Mouse (Mus musculus) myocyte (in vitro differentiated cells): ENCODE measurements around the gene Zfp652. TPM values are rescaled to one million over a fixed set of nuclear protein-coding genes. Genes with fewer than 3 reads are reported as not detected.
"Not testable (repeated sequence)": the region's sequence is repeated elsewhere in the genome, so short reads cannot be mapped to it uniquely, and the experiment has no call there.

Source experiments
- H3K27me3 ChIP-seq: one replicate; pipeline ENCODE4 v1.6.1; 2011; ENCODE audit not compliant: control insufficient read depth, insufficient read depth, insufficient read length
- H3K36me3 ChIP-seq: one replicate; pipeline ENCODE4 v1.6.1; 2011; ENCODE audit not compliant: control insufficient read depth, insufficient read depth
- H3K4me2 ChIP-seq: one replicate; pipeline ENCODE4 v1.6.1; 2011; ENCODE audit warnings: low read depth, control low read depth
- H3K4me3 ChIP-seq: one replicate; pipeline ENCODE4 v1.5.1; 2011; ENCODE audit warnings: mild to moderate bottlenecking, control low read depth, moderate library complexity
- H3K79me2 ChIP-seq: one replicate; pipeline ENCODE4 v1.6.1; 2011; ENCODE audit not compliant: control insufficient read depth, insufficient read depth
- H3ac ChIP-seq: one replicate; pipeline ENCODE4 v1.6.1; 2011; ENCODE audit not compliant: control insufficient read depth, insufficient read length
- CEBPB ChIP-seq: IDR thresholded peaks from 2 replicates; pipeline ENCODE4 v1.6.1; 2011; ENCODE audit warnings: mild to moderate bottlenecking, moderate library complexity; ENCODE audit not compliant: poor library complexity, insufficient read depth, severe bottlenecking
- E2F4 ChIP-seq: IDR thresholded peaks from one replicate; pipeline ENCODE4 v1.6.1; 2011; ENCODE audit warnings: mild to moderate bottlenecking, control low read depth, moderate library complexity; ENCODE audit not compliant: insufficient read depth
- MAX ChIP-seq: IDR thresholded peaks from one replicate; pipeline ENCODE4 v1.6.1; 2011; ENCODE audit warnings: low read depth, mild to moderate bottlenecking, control low read depth
- MYOD1 ChIP-seq, 3 experiments: IDR thresholded peaks; one replicate each; pipeline ENCODE4 v1.6.1; 2011; ENCODE audit warnings: control low read depth in 2 of 3, low read depth in 2 of 3, mild to moderate bottlenecking in 2 of 3, moderate library complexity in 1 of 3; ENCODE audit not compliant: insufficient read length in 2 of 3, control insufficient read depth in 1 of 3
- MYOG ChIP-seq, 3 experiments: IDR thresholded peaks; one replicate each; pipeline ENCODE4 v1.6.1; 2011; ENCODE audit warnings: control low read depth in 2 of 3, low read depth in 2 of 3, mild to moderate bottlenecking in 2 of 3; ENCODE audit not compliant: insufficient read length in 2 of 3, control insufficient read depth in 1 of 3, insufficient read depth in 1 of 3
- POLR2A ChIP-seq: IDR thresholded peaks from one replicate; pipeline ENCODE4 v1.6.1; 2011; ENCODE audit warnings: low read depth, mild to moderate bottlenecking, control low read depth, moderate library complexity; ENCODE audit not compliant: insufficient read length
- POLR2AphosphoS2 ChIP-seq: IDR thresholded peaks from one replicate; pipeline ENCODE4 v1.6.1; 2011; ENCODE audit warnings: low read depth, control low read depth; ENCODE audit not compliant: insufficient read length
- REST ChIP-seq: IDR thresholded peaks from one replicate; pipeline ENCODE4 v1.6.1; 2011; ENCODE audit warnings: mild to moderate bottlenecking, control low read depth, moderate library complexity; ENCODE audit not compliant: insufficient read depth, insufficient read length
- SRF ChIP-seq: IDR thresholded peaks from one replicate; pipeline ENCODE4 v1.6.1; 2011; ENCODE audit warnings: low read depth; ENCODE audit not compliant: control insufficient read depth, insufficient read length
- TCF12 ChIP-seq: IDR thresholded peaks from one replicate; pipeline ENCODE4 v1.6.1; 2011; ENCODE audit warnings: mild to moderate bottlenecking, control low read depth; ENCODE audit not compliant: poor library complexity, insufficient read depth, severe bottlenecking
- TCF3 ChIP-seq: IDR thresholded peaks from one replicate; pipeline ENCODE4 v1.6.1; 2011; ENCODE audit warnings: low read depth, control low read depth; ENCODE audit not compliant: insufficient read length
- USF1 ChIP-seq: IDR thresholded peaks from one replicate; pipeline ENCODE4 v1.6.1; 2011; ENCODE audit warnings: low read depth, mild to moderate bottlenecking, control low read depth, moderate library complexity
- polyA plus RNA-seq: library from polyadenylated mRNA; unstranded; fragments of >200 nt; fragmentation: generic; extraction: Trizol; gene quantifications from one replicate; pipeline ENCODE4 v1.2.1, GENCODE M21; 2012; ENCODE audit warnings: missing spikeins

Zfp652 gene
- polyA plus RNA-seq = 6.4 TPM

GRCm38 (mm10) chr11:95712563-95713224, at the start of gene Zfp652:
Gene Zfp652 (plus strand): TSS chr11:95712673.
- Histone ChIP-seq H3K27me3 (no peaks in the 10 kb centered on the region), H3K4me2 (peak within 1 kb of the TSS; percentile 99), H3ac (peak within 1 kb of the TSS; percentile 56), H3K79me2 (peaks cover 12% of the 10 kb centered on the region), H3K4me3 (peak within 1 kb of the TSS; percentile 55), H3K36me3 (no peaks in the 10 kb centered on the region)
- TF ChIP-seq REST (no peak), POLR2A (peak; percentile 16)

- TF ChIP-seq POLR2A = peak; percentile 73
- TF ChIP-seq MAX = peak; percentile 77
- no peak for TF ChIP-seq MYOD1 (IDR thresholded peaks at IDR 0.05; ENCODE audit: control insufficient read depth in 1 of 3, insufficient read length in 2 of 3, low read depth in 2 of 3)
- TF ChIP-seq REST = no peak
- peak; percentile 77 for TF ChIP-seq POLR2AphosphoS2
- peak; percentile 66 for TF ChIP-seq USF1
- H3K4me3 ChIP-seq = peak within 1 kb of the TSS; percentile 65
Measured at GRCm38 (mm10) chr11:95666529-95667149, 45.8 kb upstream of the Zfp652 start, which contains the start of gene Phb. Gene Phb (plus strand): TSS chr11:95666957.

GRCm38 (mm10) chr11:95667177-95667576, 45.3 kb upstream of the Zfp652 start:
- no peaks in the 10 kb centered on the region for H3K36me3 ChIP-seq
- TF ChIP-seq TCF3 (no peak), CEBPB (no peak), SRF (no peak), MYOD1 (IDR thresholded peaks at IDR 0.05; ENCODE audit: control insufficient read depth in 1 of 3, insufficient read length in 2 of 3, low read depth in 2 of 3) (no peak), USF1 (no peak), REST (no peak)

More at GRCm38 (mm10) chr11:95666529-95667149, 45.8 kb upstream of the Zfp652 start, which contains the start of gene Phb:
- H3ac ChIP-seq = peak within 1 kb of the TSS; percentile 48
- peaks cover 24% of the 10 kb centered on the region for H3K79me2 ChIP-seq
- H3K4me2 ChIP-seq = peak within 1 kb of the TSS; percentile 93
- H3K27me3 ChIP-seq = peaks cover 16% of the 10 kb centered on the region
- no peaks in the 10 kb centered on the region for H3K36me3 ChIP-seq

GRCm38 (mm10) chr11:95668086-95668485, 44.4 kb upstream of the Zfp652 start:
- H3K36me3 ChIP-seq, H3K27me3 ChIP-seq, H3ac ChIP-seq: not testable (repeated sequence)
- peak overlapping the region; percentile 65 for H3K4me3 ChIP-seq
- H3K4me2 ChIP-seq = peak overlapping the region; percentile 77
- peaks cover 24% of the 10 kb centered on the region for H3K79me2 ChIP-seq

More at GRCm38 (mm10) chr11:95667177-95667576, 45.3 kb upstream of the Zfp652 start:
- Histone ChIP-seq H3ac (peak overlapping the region; percentile 48), H3K4me3 (peak overlapping the region; percentile 65), H3K4me2 (peak overlapping the region; percentile 77), H3K79me2 (peaks cover 24% of the 10 kb centered on the region), H3K27me3 (peaks cover 11% of the 10 kb centered on the region)

- Histone ChIP-seq H3K79me2 (no peaks in the 10 kb centered on the region), H3K27me3 (no peaks in the 10 kb centered on the region), H3K36me3 (peaks cover 12% of the 10 kb centered on the region), H3ac (no peak overlapping the region), H3K4me2 (no peak overlapping the region), H3K4me3 (no peak overlapping the region)
- TF ChIP-seq TCF12 (no peak), MAX (no peak), MYOG (IDR thresholded peaks at IDR 0.05; ENCODE audit: control insufficient read depth in 1 of 3, insufficient read depth in 1 of 3, insufficient read length in 2 of 3, low read depth in 2 of 3) (no peak), CEBPB (no peak), REST (no peak), POLR2A (no peak), SRF (no peak)
Measured at GRCm38 (mm10) chr11:95675498-95675897, 37.0 kb upstream of the Zfp652 start.

- TF ChIP-seq E2F4 = no peak
- TF ChIP-seq MYOG (IDR thresholded peaks at IDR 0.05; ENCODE audit: control insufficient read depth in 1 of 3, insufficient read depth in 1 of 3, insufficient read length in 2 of 3, low read depth in 2 of 3) = peak in 1 of 3 experiments; percentile 6
- peak in 1 of 3 experiments; percentile 20 for TF ChIP-seq MYOD1 (IDR thresholded peaks at IDR 0.05; ENCODE audit: control insufficient read depth in 1 of 3, insufficient read length in 2 of 3, low read depth in 2 of 3)
- H3K36me3 ChIP-seq = peaks cover 13% of the 10 kb centered on the region
- H3K27me3 ChIP-seq = no peaks in the 10 kb centered on the region
- no peak overlapping the region for H3ac ChIP-seq
- H3K4me2 ChIP-seq = no peak overlapping the region
- H3K79me2 ChIP-seq = no peaks in the 10 kb centered on the region
- H3K4me3 ChIP-seq = no peak overlapping the region
Measured at GRCm38 (mm10) chr11:95676307-95676706, 36.2 kb upstream of the Zfp652 start.
